Mouse (Mus musculus): ENCODE measurements around the gene Scd1.

DNA sequence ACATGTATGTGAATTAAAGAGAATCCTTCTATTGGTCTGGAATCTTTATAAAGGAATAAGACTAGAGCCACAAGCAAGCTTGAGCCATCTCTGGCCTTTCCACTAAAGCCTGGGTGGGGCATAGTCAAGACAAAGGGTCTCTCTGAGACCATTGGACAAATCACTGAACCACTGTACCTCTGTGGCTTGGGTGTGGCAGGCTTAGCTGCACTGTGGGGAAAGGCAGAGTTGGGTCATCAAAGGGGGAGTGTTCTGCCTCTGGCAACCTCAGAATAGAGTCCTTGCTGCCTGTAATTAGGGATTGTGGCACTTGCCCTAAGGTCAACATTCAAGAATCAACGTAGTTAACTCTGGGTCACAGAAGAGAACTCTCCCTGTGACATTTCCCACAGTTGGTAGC, 18.2 kb downstream of the Scd1 start:
- TF ChIP-seq POLR2A (IDR thresholded peaks at IDR 0.05; ENCODE audit: low read depth, low read length) (no peak), CTCF (IDR thresholded peaks at IDR 0.05; ENCODE audit: extremely low read depth, insufficient read depth, insufficient read length, insufficient replicate concordance) (no peak)

Measured in spleen, adult 2 months (tissue).